Mouse (Mus musculus): ENCODE measurements around the gene Srsf4.

GRCm38 (mm10) chr4:131911521-131911920 is 38.1 kb downstream of the Srsf4 start:
- TF ChIP-seq POLR2A (IDR thresholded peaks at IDR 0.05; ENCODE audit: extremely low read depth, insufficient read depth, low read length) (no peak), CTCF (IDR thresholded peaks at IDR 0.05; ENCODE audit: extremely low read depth, insufficient read depth, low read length) (no peak)
